In the genomic region with DNA sequence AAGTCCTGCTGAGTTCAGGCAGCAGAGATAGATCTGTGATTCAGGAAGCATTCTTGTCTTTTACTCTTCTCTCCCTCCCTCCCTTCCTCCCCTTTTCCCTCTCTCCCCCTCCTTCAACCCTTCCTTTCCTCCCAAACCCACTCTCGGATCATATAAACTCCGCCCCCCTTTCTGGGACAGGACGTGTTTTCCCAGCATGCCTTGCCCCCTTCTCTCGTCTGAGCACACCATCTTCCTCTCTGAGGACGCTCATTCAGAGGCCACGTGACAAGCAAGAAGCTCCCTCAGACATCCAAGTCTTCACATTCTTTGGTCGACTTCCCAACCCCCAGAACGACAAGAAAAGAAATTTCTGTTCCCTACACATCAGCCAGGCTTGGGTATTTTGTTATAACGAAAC, we compare ENCODE assay signal across 12 mouse cellular contexts. TPM values are rescaled to one million over a fixed set of nuclear protein-coding genes. Genes with fewer than 3 reads are reported as not detected.
DNase-seq lines count a peak whose midpoint lies in the region; TF ChIP-seq lines count a peak whose summit lies in the region.
"Had no signal": no experiment of that assay in that cellular context is flagged by ENCODE, and none has a peak within 500 bp of the region (broad histone marks: within the 10 kb centered on the region; RNA-seq: fewer than 3 reads in every experiment).

No protein-coding gene starts in this region.

- intact Hi-C loops in gastrocnemius, adult 2 months (cut with DNase I) = no loop called here

- DNase-seq in gastrocnemius, adult 2 months = no peak
- no peak for DNase-seq in gastrocnemius, postnatal 10 days
- peak; percentile 58 for DNase-seq in R1 (ENCODE audit: low read depth, low spot score)
- peak; percentile 50 to 76 for DNase-seq in heart, adult 18-20 months
- peak; percentile 56 for DNase-seq in kidney, postnatal 14 days
- DNase-seq in layer of hippocampus, adult 8-10 months (ENCODE audit: low spot score in 2 of 2) = no peak
- DNase-seq in T-cell, adult 2 months (ENCODE audit: low spot score) = no peak
- no peak for DNase-seq in right cerebral cortex, postnatal 4 days
- DNase-seq: layer of hippocampus, adult 9-11 months; liver had no signal

- no peak for TF ChIP-seq CTCF in gastrocnemius, adult 2 months (IDR thresholded peaks at IDR 0.05)

- peak overlapping the region; percentile 62 for H3K27ac ChIP-seq in gastrocnemius, adult 2 months
- H3K27ac ChIP-seq: midbrain, embryonic 10.5 days had no signal

- H3K4me3 ChIP-seq in gastrocnemius, adult 2 months = peak overlapping the region; percentile 47
- H3K4me3 ChIP-seq: midbrain, embryonic 10.5 days had no signal

RNA-seq across cellular contexts. Expression of a gene that starts 36.0 kb away (rescaled TPM):
- total RNA-seq in gastrocnemius, adult 2 months (2021) = 1 to 10 TPM; 7.9 to 9.7 TPM
- 10 to 100 TPM; 29.2 to 34.9 TPM for total RNA-seq in gastrocnemius, postnatal 10 days (2021)
- 10 to 100 TPM; 11.8 to 13.1 TPM for total RNA-seq in heart, adult 18-20 months (2021)
- 1 to 10 TPM; 4.8 to 7.1 (median 5.3) TPM for total RNA-seq in layer of hippocampus, adult 8-10 months (2022)
- total RNA-seq: neutrophil, adult 5-6 weeks had no signal

RNA-seq across cellular contexts. Expression of a gene that starts 42.6 kb away (rescaled TPM):
- total RNA-seq in gastrocnemius, adult 2 months (2021) = 10 to 100 TPM; 44.5 to 55.6 TPM
- total RNA-seq in gastrocnemius, postnatal 10 days (2021) = 10 to 100 TPM; 48.1 to 53.0 TPM
- 10 to 100 TPM; 65.6 to 73.7 TPM for total RNA-seq in heart, adult 18-20 months (2021)
- 10 to 100 TPM; 40.2 to 54.4 (median 44.8) TPM for total RNA-seq in layer of hippocampus, adult 8-10 months (2022)

Comparison
In these comparisons a context has a peak if more than half of its experiments do, and no peak if none do; other contexts are left out.
1. DNase-seq: peak in R1 (single experiment), heart, adult 18-20 months (2 of 2) and kidney, postnatal 14 days (single experiment); none in gastrocnemius, adult 2 months (single experiment), gastrocnemius, postnatal 10 days (single experiment), layer of hippocampus, adult 8-10 months (0 of 2), T-cell, adult 2 months (single experiment) and right cerebral cortex, postnatal 4 days (single experiment).